Mouse (Mus musculus): Measurements from ENCODE around the gene Top1.
A peak's percentile ranks its signal among the peaks of the same experiment; 100 is the strongest.
"Not testable (repeated sequence)": the region's sequence is repeated elsewhere in the genome, so short reads cannot be mapped to it uniquely, and the experiment has no call there.

Top1 gene

DNA sequence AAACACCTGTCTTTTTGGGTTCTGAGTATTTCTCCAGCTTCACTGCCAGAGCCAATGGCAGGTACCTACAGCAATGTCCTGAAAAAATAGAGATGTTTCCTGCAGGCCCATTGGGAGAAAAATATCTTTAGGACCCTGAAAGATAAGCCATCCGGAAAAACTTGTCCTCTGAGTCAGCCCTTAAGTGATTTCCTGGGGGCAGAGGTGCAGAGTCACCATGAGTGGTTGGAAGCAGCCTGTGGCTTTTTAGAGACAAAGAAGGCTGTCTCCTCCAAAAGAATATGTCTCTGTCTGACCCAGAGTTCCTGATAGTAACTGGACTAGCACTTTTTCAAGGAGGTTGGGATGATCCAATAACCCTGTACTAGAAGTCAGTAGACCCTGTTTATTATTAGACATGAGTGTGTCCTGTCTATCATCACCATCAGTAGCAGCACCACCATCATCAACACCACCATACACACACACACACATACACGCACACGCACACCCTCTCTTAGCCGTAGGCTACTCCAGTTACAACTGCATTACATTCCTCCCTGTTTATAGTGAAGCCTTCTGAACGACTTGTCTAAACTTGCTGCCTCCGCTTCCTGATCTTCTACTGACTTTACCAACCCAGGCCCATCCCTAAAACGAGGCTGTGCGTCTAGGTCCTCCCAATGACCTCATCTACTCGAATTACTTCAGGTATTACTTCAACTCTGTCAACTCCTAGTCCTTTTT, 14.7 kb upstream of the Top1 start:
- peak in 1 of 2 experiments; percentile 25 for DNase-seq (ENCODE audit: low spot score in 2 of 2)

DNA sequence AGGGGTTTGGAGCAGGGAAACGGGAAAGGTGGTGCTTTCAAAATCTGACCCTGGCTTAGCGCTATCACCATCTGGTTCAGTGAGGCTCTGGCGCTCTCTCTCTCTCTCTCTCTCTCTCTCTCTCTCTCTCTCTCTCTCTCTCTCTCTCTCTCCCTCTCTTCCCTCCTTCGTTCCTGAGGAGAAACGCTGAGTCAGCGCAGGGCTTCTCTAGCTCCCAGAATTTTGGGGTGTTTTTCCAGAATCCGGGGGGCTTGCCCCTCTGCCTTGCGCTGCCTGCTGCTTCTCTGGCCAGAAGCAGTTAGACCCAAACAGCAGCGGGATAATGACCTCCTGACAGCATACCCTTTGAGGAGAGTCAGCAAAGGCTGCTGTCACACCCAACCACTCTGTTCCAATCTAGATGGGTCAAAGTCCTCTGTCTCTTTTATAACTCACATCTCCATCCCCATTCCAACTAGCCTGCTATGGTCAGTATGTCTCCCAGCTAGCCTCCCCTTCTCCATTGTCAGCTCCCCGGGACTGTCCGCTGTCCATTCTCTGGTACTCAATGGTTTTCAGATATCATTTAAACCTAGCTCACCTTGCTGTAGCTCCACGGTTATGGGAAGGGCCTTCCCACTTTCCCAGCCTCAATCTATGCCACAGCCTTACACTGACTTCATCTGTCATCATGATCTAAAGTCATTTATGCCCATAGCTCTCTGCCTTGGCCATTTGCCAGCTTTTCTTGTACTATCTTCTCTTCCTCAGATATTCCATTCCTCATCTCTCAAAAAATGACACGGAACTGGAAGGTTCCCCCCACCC, 5.6 kb upstream of the Top1 start:
- no peak for DNase-seq (ENCODE audit: low spot score in 2 of 2)

DNA sequence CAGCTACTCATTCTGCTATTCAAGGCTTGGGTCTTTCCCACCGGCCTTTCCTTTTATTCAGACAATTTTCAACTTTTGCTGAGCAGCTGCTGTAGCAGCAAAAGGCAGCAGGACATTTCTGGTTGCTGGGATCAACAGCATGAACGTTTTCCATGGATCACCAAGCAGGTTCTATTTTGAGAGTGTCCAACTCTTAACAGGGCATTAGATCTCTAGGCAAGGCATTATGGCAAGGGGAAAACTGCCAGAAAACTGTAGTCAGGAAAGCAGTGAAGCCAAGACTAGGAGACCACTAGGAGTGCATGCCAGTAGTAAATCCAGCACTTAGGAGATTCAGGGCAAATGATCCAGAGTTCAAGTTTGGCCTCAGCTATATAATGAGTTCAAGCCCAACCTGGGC, 4.5 kb upstream of the Top1 start:
- DNase-seq (ENCODE audit: low spot score in 2 of 2), result no peak

DNA sequence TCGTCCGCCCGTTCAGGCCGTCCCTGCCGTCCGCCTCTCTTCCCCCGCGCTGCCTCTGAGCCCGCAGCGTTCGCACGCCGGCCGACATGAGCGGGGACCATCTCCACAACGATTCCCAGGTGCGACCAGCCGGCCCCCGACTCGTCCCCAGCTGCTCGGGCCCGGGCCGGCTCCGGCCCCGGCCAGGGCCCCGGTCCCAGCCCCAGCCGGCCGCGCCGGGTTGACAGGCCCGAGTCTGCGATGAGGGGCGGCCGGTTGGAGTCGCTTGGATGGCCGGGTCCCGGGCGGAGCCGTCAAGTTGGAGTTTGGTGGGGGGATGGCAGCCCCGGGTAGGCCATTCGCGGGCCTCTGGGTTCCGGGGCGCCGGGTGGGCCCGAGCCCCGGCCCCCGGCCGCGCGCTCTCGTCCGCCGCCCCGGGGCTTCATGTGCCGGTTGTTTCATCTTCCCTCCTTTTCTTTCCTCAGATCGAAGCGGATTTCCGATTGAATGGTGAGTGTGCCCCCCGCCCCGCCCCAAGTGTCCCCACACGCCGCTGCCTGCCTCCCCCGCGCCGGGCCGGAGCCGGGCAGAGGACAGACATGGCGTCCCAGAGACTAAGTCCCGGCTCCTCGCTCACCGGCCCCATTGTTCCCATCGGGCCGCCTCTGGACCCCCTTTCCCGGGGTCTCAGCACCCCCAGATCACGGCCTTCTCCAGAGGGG, 606 bp downstream of the Top1 start:
- peak; percentile 46 to 49 for DNase-seq (ENCODE audit: low spot score in 2 of 2)

DNA sequence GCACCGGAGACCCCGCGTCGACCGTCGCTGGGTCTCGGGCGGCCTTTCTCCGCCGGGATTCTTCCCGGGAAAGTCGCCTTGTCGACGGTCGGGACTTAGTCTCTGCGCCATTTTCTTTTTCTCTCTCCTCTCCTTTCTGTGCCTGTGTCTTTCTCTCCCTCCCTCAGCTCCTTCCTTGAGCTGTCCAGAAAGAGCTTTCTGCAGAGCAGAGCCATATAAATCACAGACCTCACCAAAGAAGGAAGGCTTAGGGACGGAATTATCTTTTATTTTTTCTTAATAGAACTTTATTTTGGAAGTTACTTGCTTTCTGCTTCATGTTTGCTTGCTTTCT, 1.1 kb downstream of the Top1 start:
- no peak for DNase-seq (ENCODE audit: low spot score in 2 of 2)

GRCm38 (mm10) chr2:160648097-160648496, 2.4 kb downstream of the Top1 start:
- DNase-seq (ENCODE audit: low spot score in 2 of 2), result no peak

DNA sequence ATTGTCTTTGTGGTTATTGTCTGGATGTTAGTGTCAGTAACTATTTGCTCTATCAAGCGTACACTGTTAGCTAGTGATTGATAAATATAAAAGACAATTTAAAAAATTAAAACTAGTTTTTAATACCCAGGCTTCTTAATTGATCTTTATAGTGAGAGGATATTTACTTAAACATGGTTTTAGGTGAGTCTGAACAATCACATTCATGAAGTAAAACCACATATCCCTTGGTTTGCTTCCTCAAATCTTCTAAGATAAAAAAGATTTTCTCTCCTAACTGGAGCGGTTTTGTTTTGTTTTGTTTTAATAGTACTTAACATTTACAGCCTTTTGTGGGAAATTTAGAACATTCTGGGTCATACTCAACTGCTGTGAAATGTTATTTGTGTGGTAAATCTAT, 3.4 kb downstream of the Top1 start:
- DNase-seq (ENCODE audit: low spot score in 2 of 2), result no peak

GRCm38 (mm10) chr2:160651165-160651564, 5.5 kb downstream of the Top1 start:
- no peak for DNase-seq (ENCODE audit: low spot score in 2 of 2)

GRCm38 (mm10) chr2:160653218-160653617, 7.5 kb downstream of the Top1 start:
- no peak for DNase-seq (ENCODE audit: low spot score in 2 of 2)

GRCm38 (mm10) chr2:160655561-160655960, 9.9 kb downstream of the Top1 start:
- DNase-seq (ENCODE audit: low spot score in 2 of 2), result no peak

GRCm38 (mm10) chr2:160656234-160656633, 10.5 kb downstream of the Top1 start:
- DNase-seq (ENCODE audit: low spot score in 2 of 2), result no peak

DNA sequence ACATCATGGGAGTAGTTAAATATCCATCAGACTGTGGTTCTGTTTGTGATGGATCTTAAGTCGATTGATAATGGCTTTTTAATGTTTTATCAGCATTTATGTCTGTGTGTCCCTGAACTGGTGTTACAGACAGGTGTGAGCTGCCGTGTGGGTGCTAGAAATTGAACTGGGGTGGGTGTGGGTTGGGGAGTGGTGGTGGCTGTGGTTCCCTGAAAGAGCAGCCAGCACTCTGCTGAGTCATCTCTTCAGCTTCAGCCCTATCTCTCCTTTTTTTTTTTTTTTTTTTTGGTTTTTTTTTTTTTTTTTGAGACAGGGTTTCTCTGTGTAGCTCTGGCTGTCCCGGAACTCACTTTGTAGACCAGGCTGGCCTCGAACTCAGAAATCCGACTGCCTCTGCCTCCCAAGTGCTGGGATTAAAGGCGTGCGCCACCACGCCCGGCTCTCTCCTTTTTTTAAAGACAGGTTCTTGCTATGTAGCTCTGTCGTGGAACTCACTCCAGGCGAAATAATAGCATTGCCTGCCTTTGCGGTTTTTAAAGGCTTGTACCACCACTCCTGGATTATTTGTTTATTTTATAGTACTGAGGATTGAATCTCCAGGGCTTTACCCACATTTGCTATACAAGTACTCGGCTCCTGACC, 12.2 kb downstream of the Top1 start:
- DNase-seq (ENCODE audit: low spot score in 2 of 2), result no peak

- DNase-seq (ENCODE audit: low spot score in 2 of 2), result no peak
Observed at GRCm38 (mm10) chr2:160658811-160659210, 13.1 kb downstream of the Top1 start.

DNA sequence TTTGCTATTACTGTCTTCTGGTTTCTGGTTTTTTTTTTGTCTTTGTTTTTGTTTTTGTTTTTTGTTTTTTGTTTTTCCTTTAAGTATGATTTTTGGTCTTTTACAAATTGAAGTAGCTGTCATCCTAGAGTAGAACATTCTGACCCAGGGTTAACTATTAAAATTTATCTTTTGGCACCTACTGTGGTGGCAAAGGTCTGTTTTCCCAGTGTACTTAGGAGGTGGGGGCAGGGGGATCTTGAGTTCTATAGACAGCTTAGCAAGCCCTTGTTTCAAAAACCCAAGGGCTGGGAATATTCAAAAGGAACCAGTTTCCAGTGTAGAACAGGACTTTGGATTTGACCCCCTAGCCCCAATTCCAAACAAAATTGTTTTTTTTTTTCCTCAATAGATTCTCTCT, 18.7 kb downstream of the Top1 start:
- DNase-seq (ENCODE audit: low spot score in 2 of 2), result no peak

DNA sequence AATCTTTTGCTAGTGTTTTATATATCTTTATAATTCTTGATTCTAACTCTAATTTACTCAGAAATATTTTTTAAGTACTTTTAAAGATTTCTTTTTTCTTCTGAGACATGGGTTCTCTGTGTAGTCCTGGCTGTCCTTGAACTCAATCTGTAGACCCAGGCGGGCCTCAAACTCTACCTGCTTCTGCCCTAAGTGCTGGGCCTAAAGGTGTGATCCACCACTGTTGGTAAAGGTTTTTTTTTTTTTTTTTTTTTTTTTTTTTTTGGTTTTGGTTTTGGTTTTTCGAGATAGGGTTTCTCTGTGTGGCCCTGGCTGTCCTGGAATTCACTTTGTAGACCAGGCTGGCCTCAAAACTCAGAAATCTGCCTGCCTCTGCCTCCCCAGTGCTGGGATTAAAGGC, 19.3 kb downstream of the Top1 start:
- DNase-seq (ENCODE audit: low spot score in 2 of 2), result not testable (repeated sequence)

DNA sequence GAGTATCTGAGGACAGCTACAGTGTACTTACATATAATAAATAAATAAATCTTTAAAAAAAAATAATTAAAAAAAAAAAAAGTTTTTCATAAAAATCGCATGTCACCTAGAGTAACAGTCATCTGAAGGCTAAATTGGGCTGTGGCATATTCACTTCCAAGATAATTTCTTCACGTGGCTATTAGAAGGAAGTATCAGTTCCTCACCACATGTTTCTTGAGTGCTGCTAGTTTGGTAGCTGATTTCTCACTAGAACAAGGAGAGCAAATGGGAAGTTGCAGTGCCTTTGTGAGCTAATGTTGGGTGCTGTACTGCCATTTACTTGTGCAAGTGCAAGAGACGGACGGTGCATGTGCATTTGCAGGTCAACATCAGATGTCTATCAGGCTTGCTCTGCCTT, 21.6 kb downstream of the Top1 start:
- DNase-seq (ENCODE audit: low spot score in 2 of 2), result no peak

DNA sequence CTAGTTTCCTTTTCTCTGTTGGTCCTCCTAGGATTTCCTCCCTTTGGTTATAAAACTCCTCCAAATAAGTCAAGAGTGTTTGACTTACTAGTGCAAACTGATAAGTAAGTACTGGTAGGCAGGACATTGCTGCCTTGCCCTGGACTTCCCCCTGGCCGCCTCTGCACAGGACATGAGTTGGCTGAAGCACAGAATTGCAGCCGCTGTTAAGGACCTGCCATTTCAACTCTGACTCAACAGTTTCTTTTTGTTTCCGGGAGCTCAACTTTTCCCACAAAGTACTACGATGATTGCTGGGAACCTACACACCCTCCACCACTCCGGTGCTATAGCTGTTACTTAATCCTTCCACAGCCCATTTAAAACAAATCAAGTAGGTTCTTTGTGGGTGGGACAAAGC, 54.6 kb downstream of the Top1 start:
- peak; percentile 28 to 68 for DNase-seq (ENCODE audit: low spot score in 2 of 2)

DNA sequence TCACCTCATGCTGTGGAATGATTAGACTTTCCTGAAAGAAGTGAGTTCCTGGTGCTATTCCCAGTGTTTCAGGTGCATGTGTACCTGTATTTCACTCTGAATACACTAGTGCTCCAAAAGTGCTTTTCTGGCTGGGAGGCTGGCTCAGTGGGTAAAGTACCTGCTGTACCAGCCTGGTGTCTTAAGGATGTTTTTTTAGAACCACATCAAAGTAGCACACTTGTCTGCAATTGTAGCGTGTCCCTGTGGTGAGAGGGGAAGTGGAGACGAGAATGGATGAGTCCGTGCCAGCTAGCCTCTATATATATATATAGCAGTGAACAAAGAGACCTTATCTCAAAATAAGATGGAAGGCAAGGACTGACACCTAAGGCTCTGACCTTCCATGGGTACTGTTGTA, 55.9 kb downstream of the Top1 start:
- no peak for DNase-seq (ENCODE audit: low spot score in 2 of 2)

DNA sequence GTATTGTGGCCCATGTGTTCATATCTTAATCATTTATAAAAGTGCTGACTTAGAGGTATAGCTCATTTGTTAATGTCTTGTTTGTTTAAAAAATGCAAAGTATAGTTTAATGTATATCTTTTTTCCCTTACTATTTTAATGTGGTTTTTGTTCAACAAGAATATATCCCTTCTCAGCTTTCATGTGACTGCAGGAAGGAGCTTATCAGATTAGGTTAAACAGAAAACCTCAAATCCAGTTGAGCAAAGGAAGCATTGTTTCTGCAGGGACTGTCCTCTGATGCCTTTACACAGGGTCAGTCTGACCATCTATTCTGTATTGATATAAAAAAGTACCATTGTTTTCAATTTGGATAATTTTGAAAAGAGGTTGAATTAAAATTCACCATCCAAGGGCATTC, 57.1 kb downstream of the Top1 start:
- no peak for DNase-seq (ENCODE audit: low spot score in 2 of 2)

DNA sequence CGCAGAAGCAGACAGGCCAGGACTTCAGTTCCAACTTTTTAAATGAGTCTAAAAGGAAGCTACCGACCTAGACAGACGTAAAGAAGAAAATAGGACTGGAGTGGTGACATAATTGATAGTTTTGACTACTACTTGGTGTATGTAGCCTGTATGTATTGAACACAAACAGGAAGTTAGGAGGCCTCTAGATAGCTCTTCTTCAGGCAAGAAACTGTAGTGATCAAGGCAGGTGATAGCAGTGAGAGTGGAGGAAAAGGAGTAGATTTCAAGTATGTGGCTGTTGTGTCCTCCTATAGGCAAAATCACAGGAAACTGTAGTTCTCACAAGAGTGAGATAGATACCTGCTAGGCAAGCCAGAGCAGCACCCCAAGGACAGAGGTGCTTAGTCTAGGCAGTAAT, 62.0 kb downstream of the Top1 start:
- DNase-seq (ENCODE audit: low spot score in 2 of 2), result no peak

- no peak for DNase-seq (ENCODE audit: low spot score in 2 of 2)
Observed at GRCm38 (mm10) chr2:160715463-160716030, 69.9 kb downstream of the Top1 start.

- no peak for DNase-seq (ENCODE audit: low spot score in 2 of 2)
Observed at GRCm38 (mm10) chr2:160717269-160717668, 71.6 kb downstream of the Top1 start.
